Mouse (Mus musculus) forebrain, embryonic 12.5 days (tissue): Measurements from ENCODE around the gene Pdha1. TPM values are rescaled to one million over a fixed set of nuclear protein-coding genes. Genes with fewer than 3 reads are reported as not detected.

Source experiments
- ATAC-seq: fragments of 200-750 bp; cut with Nextera tagmentation; 2 replicates; pipeline ENCODE4 v1.8.0; 2017; ENCODE audit warnings: moderate TSS enrichment; ENCODE audit not compliant: low FRiP score
- H3K27ac ChIP-seq: fragments of 300-500 bp; sonication (generic); 2 replicates; pipeline ENCODE4 v1.5.1; 2016; ENCODE audit warnings: mild to moderate bottlenecking
- H3K27me3 ChIP-seq: fragments of 300-500 bp; sonication (generic); 2 replicates; pipeline ENCODE4 v1.6.1; 2016; ENCODE audit warnings: mild to moderate bottlenecking
- H3K36me3 ChIP-seq: fragments of 300-500 bp; sonication (generic); replicated peaks from 2 replicates; pipeline ENCODE4 v1.6.1; 2016; ENCODE audit warnings: mild to moderate bottlenecking
- H3K4me1 ChIP-seq: fragments of 300-500 bp; sonication (generic); 2 replicates; pipeline ENCODE4 v1.6.1; 2016
- H3K4me2 ChIP-seq: fragments of 300-500 bp; sonication (generic); 2 replicates; pipeline ENCODE4 v1.6.1; 2016; ENCODE audit warnings: mild to moderate bottlenecking, moderate library complexity
- H3K4me3 ChIP-seq: fragments of 300-500 bp; sonication (generic); replicated peaks from 2 replicates; pipeline ENCODE4 v1.5.1; 2016; ENCODE audit warnings: mild to moderate bottlenecking
- H3K9ac ChIP-seq: fragments of 300-500 bp; sonication (generic); 2 replicates; pipeline ENCODE4 v1.6.1; 2016; ENCODE audit warnings: mild to moderate bottlenecking
- H3K9me3 ChIP-seq: fragments of 300-500 bp; sonication (generic); 2 replicates; pipeline ENCODE4 v1.6.1; 2016
- WGBS: fragments of 180-500 bp; shearing (Covaris S2); methylation state at CpG from one replicate; pipeline ENCODE4 v1.1.7; 2016; 5-methylcytosine and 5-hydroxymethylcytosine counted together
- polyA plus RNA-seq: library from polyadenylated mRNA; unstranded; fragments of >200 nt; fragmentation: Nextera tagmentation; extraction: Ambion mirVana; gene quantifications from 2 replicates; pipeline ENCODE4 v1.2.1, GENCODE M21; 2016

The Pdha1 gene
- polyA plus RNA-seq = 93.7 and 96.5 TPM in 2 replicates

- ATAC-seq = peak; percentile 98
Observed at GRCm38 (mm10) chrX:160137861-160138717, at the start of gene Pdha1. Pdha1 (minus strand) TSS chrX:160138413.

DNA sequence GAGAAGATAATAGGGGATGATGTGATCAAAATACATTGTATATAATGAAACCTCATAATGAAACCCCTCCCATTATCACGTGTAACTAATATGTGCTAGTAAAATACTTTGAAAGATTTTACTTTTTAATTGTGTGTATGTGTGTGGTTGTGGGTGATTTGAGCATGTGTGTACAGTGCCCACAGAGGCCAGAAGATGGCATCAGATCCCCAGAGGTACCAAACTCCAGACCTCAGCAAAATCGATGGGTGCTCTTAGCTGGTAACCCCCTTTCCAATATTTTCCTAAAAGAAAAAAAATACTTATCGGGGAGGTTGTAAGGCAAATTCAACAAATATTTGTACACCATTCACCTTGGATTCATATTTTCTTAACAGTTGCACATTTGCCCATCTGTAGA, 40.8 kb upstream of the Pdha1 start:
- 68% methylated on average over 3 of the region's 3 CpGs for WGBS
- Histone ChIP-seq H3K9ac (no peak overlapping the region), H3K4me3 (no peak overlapping the region), H3K27ac (no peak overlapping the region), H3K4me1 (no peaks in the 10 kb centered on the region), H3K36me3 (no peaks in the 10 kb centered on the region), H3K4me2 (no peak overlapping the region), H3K27me3 (0 out of 2 replicates have a peak, but pooled peaks cover 6% of the 10 kb centered on the region), H3K9me3 (no peaks in the 10 kb centered on the region)
- ATAC-seq = no peak

More at GRCm38 (mm10) chrX:160137861-160138717, at the start of gene Pdha1:
- Histone ChIP-seq H3K27ac (peak within 1 kb of the TSS; percentile 82), H3K27me3 (peaks cover 11% of the 10 kb centered on the region; the same call in 1 of the 2 replicates), H3K9me3 (no peaks in the 10 kb centered on the region), H3K4me2 (peak within 1 kb of the TSS; percentile 67), H3K4me3 (peak within 1 kb of the TSS; percentile 64), H3K9ac (peak within 1 kb of the TSS; percentile 68), H3K36me3 (no peaks in the 10 kb centered on the region), H3K4me1 (peaks cover 9% of the 10 kb centered on the region; the same call in 1 of the 2 replicates)
- 18% methylated on average over 55 of the region's 67 CpGs for WGBS

- no peaks in the 10 kb centered on the region for H3K27me3 ChIP-seq
- 22% methylated on average over 3 of the region's 3 CpGs for WGBS
- ATAC-seq = no peak
Observed at GRCm38 (mm10) chrX:160170150-160170549, 31.9 kb upstream of the Pdha1 start.

GRCm38 (mm10) chrX:160166246-160166985, 28.2 kb upstream of the Pdha1 start:
- 18% methylated on average over 6 of the region's 6 CpGs for WGBS
- peaks cover 13% of the 10 kb centered on the region for H3K4me1 ChIP-seq
- no peak overlapping the region; the same call in 1 of the 2 replicates for H3K4me2 ChIP-seq
- 0 out of 2 replicates have a peak overlapping the region, but pooled peaks have one; percentile 36 for H3K27ac ChIP-seq
- no peaks in the 10 kb centered on the region for H3K9me3 ChIP-seq
- H3K27me3 ChIP-seq = no peaks in the 10 kb centered on the region
- H3K4me3 ChIP-seq = no peak overlapping the region
- ATAC-seq = peak; percentile 75
- no peaks in the 10 kb centered on the region for H3K36me3 ChIP-seq
- H3K9ac ChIP-seq = no peak overlapping the region

More at GRCm38 (mm10) chrX:160170150-160170549, 31.9 kb upstream of the Pdha1 start:
- Histone ChIP-seq H3K9ac (no peak overlapping the region), H3K9me3 (no peaks in the 10 kb centered on the region), H3K4me3 (no peak overlapping the region), H3K27ac (no peak overlapping the region), H3K4me2 (no peak overlapping the region), H3K4me1 (peaks cover 13% of the 10 kb centered on the region), H3K36me3 (no peaks in the 10 kb centered on the region)

GRCm38 (mm10) chrX:160164259-160164658, 26.0 kb upstream of the Pdha1 start:
- Histone ChIP-seq H3K36me3 (no peaks in the 10 kb centered on the region), H3K9me3 (no peaks in the 10 kb centered on the region), H3K9ac (no peak overlapping the region), H3K4me3 (no peak overlapping the region), H3K27me3 (no peaks in the 10 kb centered on the region), H3K4me2 (no peak overlapping the region), H3K4me1 (peaks cover 13% of the 10 kb centered on the region), H3K27ac (no peak overlapping the region)
- WGBS = 85% methylated on average over 3 of the region's 3 CpGs
- no peak for ATAC-seq

DNA sequence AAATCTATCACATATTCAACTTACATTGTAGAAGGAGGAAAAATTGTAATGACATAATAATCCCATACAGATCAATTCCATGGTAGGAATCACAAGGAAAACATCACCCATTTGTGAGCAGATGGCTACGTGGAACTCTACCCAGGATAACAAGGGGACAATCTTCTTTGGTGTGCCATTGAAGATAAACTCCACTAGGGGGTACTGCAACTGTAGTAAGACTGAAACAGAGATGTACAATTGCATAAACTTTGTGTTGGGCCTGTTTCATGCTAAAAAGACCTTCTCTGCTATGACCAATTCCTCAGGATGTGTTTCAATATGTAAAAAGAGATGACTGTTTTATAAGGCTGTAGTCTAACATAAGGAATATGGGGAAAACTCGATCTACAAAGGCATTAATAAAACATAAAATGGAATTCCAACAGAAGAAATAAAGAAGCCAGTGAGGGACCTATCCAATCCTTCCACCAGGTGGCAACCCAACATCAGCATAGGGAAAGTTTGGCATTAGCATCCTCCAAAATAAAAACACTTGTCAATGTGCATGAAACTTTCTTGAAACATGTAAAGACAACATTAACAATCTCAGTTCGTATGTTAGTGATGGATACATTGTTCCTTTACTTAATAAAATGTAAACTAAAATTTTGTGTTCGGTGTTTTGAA, 15.1 kb upstream of the Pdha1 start:
- no peak overlapping the region for H3K9ac ChIP-seq
- H3K4me3 ChIP-seq = no peak overlapping the region
- no peak for ATAC-seq
- no peaks in the 10 kb centered on the region for H3K9me3 ChIP-seq
- H3K27ac ChIP-seq = no peak overlapping the region
- 54% methylated on average over 4 of the region's 4 CpGs for WGBS
- H3K36me3 ChIP-seq = no peaks in the 10 kb centered on the region
- H3K4me1 ChIP-seq = no peaks in the 10 kb centered on the region
- H3K27me3 ChIP-seq = 0 out of 2 replicates have a peak, but pooled peaks cover 6% of the 10 kb centered on the region
- no peak overlapping the region for H3K4me2 ChIP-seq

GRCm38 (mm10) chrX:160148859-160149258, 10.6 kb upstream of the Pdha1 start:
- H3K27me3 ChIP-seq = 0 out of 2 replicates have a peak, but pooled peaks cover 6% of the 10 kb centered on the region
- 80% methylated on average over 3 of the region's 3 CpGs for WGBS

DNA sequence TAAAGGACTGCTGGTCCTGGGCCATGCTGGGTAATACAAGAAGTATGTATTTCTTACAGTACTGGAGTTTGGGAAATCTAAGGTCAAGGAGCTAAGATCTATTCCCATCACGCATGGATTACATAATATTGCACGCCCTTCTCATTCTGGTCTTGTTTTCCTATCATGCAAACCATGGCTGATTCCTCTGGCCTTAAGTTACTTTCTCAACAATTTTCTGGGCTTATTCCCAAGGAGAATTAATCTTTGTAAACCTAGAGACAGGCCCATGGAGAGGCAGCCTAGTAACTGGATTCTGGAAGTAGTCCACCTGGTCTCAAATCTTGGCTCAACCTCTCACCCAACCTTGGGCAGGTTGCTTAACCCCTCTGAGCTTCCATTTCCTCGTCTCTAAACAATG, 9.2 kb upstream of the Pdha1 start:
- no peak overlapping the region for H3K9ac ChIP-seq
- H3K27me3 ChIP-seq = 0 out of 2 replicates have a peak, but pooled peaks cover 6% of the 10 kb centered on the region
- no peak overlapping the region for H3K4me3 ChIP-seq
- 91% methylated on average over 3 of the region's 3 CpGs for WGBS
- no peak for ATAC-seq
- H3K4me1 ChIP-seq = no peaks in the 10 kb centered on the region
- H3K36me3 ChIP-seq = no peaks in the 10 kb centered on the region
- H3K4me2 ChIP-seq = no peak overlapping the region
- no peak overlapping the region for H3K27ac ChIP-seq
- H3K9me3 ChIP-seq = no peaks in the 10 kb centered on the region

More at GRCm38 (mm10) chrX:160148859-160149258, 10.6 kb upstream of the Pdha1 start:
- no peak overlapping the region for H3K4me3 ChIP-seq
- ATAC-seq = no peak
- no peaks in the 10 kb centered on the region for H3K4me1 ChIP-seq
- H3K4me2 ChIP-seq = no peak overlapping the region
- no peaks in the 10 kb centered on the region for H3K36me3 ChIP-seq
- no peaks in the 10 kb centered on the region for H3K9me3 ChIP-seq
- H3K27ac ChIP-seq = no peak overlapping the region
- no peak overlapping the region for H3K9ac ChIP-seq

- Histone ChIP-seq H3K9me3 (no peaks in the 10 kb centered on the region), H3K4me1 (no peaks in the 10 kb centered on the region), H3K27me3 (0 out of 2 replicates have a peak, but pooled peaks cover 3% of the 10 kb centered on the region), H3K4me2 (no peak overlapping the region), H3K9ac (no peak overlapping the region), H3K36me3 (no peaks in the 10 kb centered on the region), H3K4me3 (no peak overlapping the region), H3K27ac (no peak overlapping the region)
- WGBS = 87% methylated on average over 4 of the region's 4 CpGs
- no peak for ATAC-seq
Observed at GRCm38 (mm10) chrX:160146806-160147205, 8.6 kb upstream of the Pdha1 start.

- ATAC-seq = peak; percentile 7; the same call in 1 of the 2 replicates
- WGBS = 25% methylated on average over 18 of the region's 18 CpGs
- peaks cover 9% of the 10 kb centered on the region; the same call in 1 of the 2 replicates for H3K4me1 ChIP-seq
- peaks cover 1% of the 10 kb centered on the region; the same call in 1 of the 2 replicates for H3K36me3 ChIP-seq
- no peaks in the 10 kb centered on the region for H3K9me3 ChIP-seq
- peak overlapping the region; percentile 68 for H3K9ac ChIP-seq
- peak overlapping the region; percentile 64 for H3K4me3 ChIP-seq
- peak overlapping the region; percentile 67 for H3K4me2 ChIP-seq
- H3K27ac ChIP-seq = no peak overlapping the region
- H3K27me3 ChIP-seq = peaks cover 11% of the 10 kb centered on the region; the same call in 1 of the 2 replicates
Observed at GRCm38 (mm10) chrX:160137177-160137860, 894 bp downstream of the Pdha1 start.

GRCm38 (mm10) chrX:160136153-160136552, 2.1 kb downstream of the Pdha1 start:
- no peak for ATAC-seq
- Histone ChIP-seq H3K4me1 (peaks cover 9% of the 10 kb centered on the region; the same call in 1 of the 2 replicates), H3K9ac (no peak overlapping the region), H3K36me3 (peaks cover 5% of the 10 kb centered on the region), H3K27me3 (peaks cover 11% of the 10 kb centered on the region; the same call in 1 of the 2 replicates), H3K4me2 (peak overlapping the region; percentile 67), H3K4me3 (peak overlapping the region; percentile 15), H3K9me3 (no peaks in the 10 kb centered on the region), H3K27ac (no peak overlapping the region)
- WGBS = 28% methylated on average over 5 of the region's 5 CpGs
